Mouse (Mus musculus): ENCODE measurements around the gene Eri3. TPM values are rescaled to one million over a fixed set of nuclear protein-coding genes. Genes with fewer than 3 reads are reported as not detected.

Eri3 gene
- total RNA-seq, 2 experiments from 2014 or later: 76.4 to 90.5 TPM

Small RNA genes lying within 50 kb of the gene (microRNA-seq; reads per million reads assigned to microRNA genes)
- gene Gm25559: 0 reads per million in 2 experiments

Other genes starting within 250 kb of the Eri3 start
- 10 to 100 TPM; 32.6 to 36.1 TPM for gene Rnf220, start 53.3 kb upstream of the Eri3 start, total RNA-seq (2021)
- gene Dmap1, start 131.9 kb downstream of the Eri3 start, total RNA-seq (2021): 10 to 100 TPM; 19.9 to 20.1 TPM
- gene Gm12845, start 174.0 kb downstream of the Eri3 start, total RNA-seq (2021): not detected
- gene Klf17, start 215.3 kb downstream of the Eri3 start, total RNA-seq (2021): not detected